In the genomic region with DNA sequence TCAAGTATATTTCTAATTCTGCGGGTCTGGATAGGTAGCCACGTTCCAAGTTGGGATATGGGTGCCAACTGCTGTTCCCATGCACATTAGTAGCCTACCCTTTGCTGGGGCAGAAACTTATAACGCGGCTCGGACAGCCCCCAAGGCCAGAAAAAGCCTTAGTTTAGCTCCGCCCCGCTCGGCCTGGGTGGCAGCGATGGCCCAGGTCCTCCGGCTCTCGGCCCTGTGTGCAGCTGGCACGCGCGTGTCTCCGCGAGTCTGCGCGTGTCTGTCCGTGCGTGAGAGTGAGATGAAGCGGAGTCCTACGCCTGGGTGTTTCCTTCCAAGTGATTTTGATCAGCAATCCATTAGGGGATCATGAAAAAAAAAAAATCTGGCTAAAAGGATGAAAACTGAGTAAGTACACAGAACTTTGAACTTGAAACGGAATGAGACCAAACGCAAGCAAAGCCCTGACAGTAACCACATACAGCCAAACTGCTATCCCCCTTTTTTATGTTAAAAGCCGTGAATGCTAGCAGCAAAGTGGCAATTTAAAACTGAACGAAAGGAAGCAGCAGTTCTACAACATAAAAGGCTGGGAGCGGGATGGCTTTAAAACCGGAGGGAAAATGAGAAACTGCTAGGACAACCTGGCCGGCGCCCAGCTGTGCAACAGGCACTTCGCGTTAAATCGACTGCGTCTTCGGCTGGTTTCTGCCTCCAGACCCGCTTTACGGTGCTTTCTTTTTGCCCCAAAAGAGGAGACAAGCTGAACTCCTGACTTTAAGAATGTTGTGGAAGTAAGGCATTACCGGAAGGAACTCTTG, we compare ENCODE assay signal across 7 mouse cellular contexts. TPM values are rescaled to one million over a fixed set of nuclear protein-coding genes. Genes with fewer than 3 reads are reported as not detected.
DNase-seq lines count a peak whose midpoint lies in the region; ATAC-seq and TF ChIP-seq lines count a peak whose summit lies in the region.

Gene Cped1 (plus strand): TSS at position 185 of the 809 bp plus-strand sequence.

- H3K9ac ChIP-seq in hindbrain, embryonic 15.5 days, result peak within 1 kb of the TSS; percentile 25; the same call in 1 of the 2 replicates
- peak within 1 kb of the TSS; percentile 24; the same call in 1 of the 2 replicates for H3K9ac ChIP-seq in liver, embryonic 12.5 days

- TF ChIP-seq POLR2A in cerebellum, adult 2 months (IDR thresholded peaks at IDR 0.05; ENCODE audit: borderline replicate concordance, insufficient read depth, low read length), result no peak
- peak; percentile 90 for TF ChIP-seq POLR2A in myocyte (IDR thresholded peaks at IDR 0.05; ENCODE audit: insufficient read length, low read depth)

- H3ac ChIP-seq in myocyte (ENCODE audit: control insufficient read depth, insufficient read length), result peak within 1 kb of the TSS; percentile 4

- H3K27ac ChIP-seq in cerebellum, adult 2 months (ENCODE audit: insufficient read depth, low read length), result no peak within 1 kb of the TSS
- no peak within 1 kb of the TSS for H3K27ac ChIP-seq in hindbrain, embryonic 15.5 days (replicated peaks)
- H3K27ac ChIP-seq in liver, embryonic 12.5 days, result peak within 1 kb of the TSS; percentile 38; the same call in 1 of the 2 replicates

- no peaks in the 10 kb centered on the region for H3K36me3 ChIP-seq in hindbrain, embryonic 15.5 days
- no peaks in the 10 kb centered on the region for H3K36me3 ChIP-seq in liver, embryonic 12.5 days
- no peaks in the 10 kb centered on the region for H3K36me3 ChIP-seq in myocyte (ENCODE audit: control insufficient read depth, insufficient read depth)

- no peaks in the 10 kb centered on the region for H3K4me1 ChIP-seq in cerebellum, adult 2 months (ENCODE audit: control insufficient read depth, insufficient read depth, low read length)
- peaks cover 16% of the 10 kb centered on the region for H3K4me1 ChIP-seq in hindbrain, embryonic 15.5 days (replicated peaks)
- no peaks in the 10 kb centered on the region for H3K4me1 ChIP-seq in liver, embryonic 12.5 days

- peak within 1 kb of the TSS; percentile 81 for H3K4me2 ChIP-seq in hindbrain, embryonic 15.5 days
- H3K4me2 ChIP-seq in liver, embryonic 12.5 days, result peak within 1 kb of the TSS; percentile 66
- H3K4me2 ChIP-seq in myocyte (ENCODE audit: low read depth), result peak within 1 kb of the TSS; percentile 94

- H3K27me3 ChIP-seq in cerebellum, adult 2 months (ENCODE audit: control insufficient read depth, insufficient read depth, low read length), result no peaks in the 10 kb centered on the region; the same call in 1 of the 2 replicates
- peaks cover 12% of the 10 kb centered on the region for H3K27me3 ChIP-seq in hindbrain, embryonic 15.5 days
- peaks cover 25% of the 10 kb centered on the region for H3K27me3 ChIP-seq in liver, embryonic 12.5 days (replicated peaks)
- H3K27me3 ChIP-seq in myocyte (ENCODE audit: control insufficient read depth, insufficient read depth, insufficient read length), result no peaks in the 10 kb centered on the region

- H3K79me2 ChIP-seq in myocyte (ENCODE audit: control insufficient read depth, insufficient read depth), result no peaks in the 10 kb centered on the region

- TF ChIP-seq CTCF in cerebellum, adult 2 months (IDR thresholded peaks at IDR 0.05; ENCODE audit: borderline replicate concordance, insufficient read depth, low read depth, low read length), result no peak

- ATAC-seq in activated CD4-positive, CD25-positive, alpha-beta regulatory T cell, adult 4 months, result peak; percentile 36
- ATAC-seq in hindbrain, embryonic 15.5 days (ENCODE audit: low FRiP score, low read depth), result peak; percentile 54
- ATAC-seq in liver, embryonic 12.5 days, result peak; percentile 60

- peak within 1 kb of the TSS; percentile 49 for H3K4me3 ChIP-seq in cerebellum, adult 2 months (replicated peaks; ENCODE audit: insufficient read depth, low read depth, low read length)
- peak within 1 kb of the TSS; percentile 43 for H3K4me3 ChIP-seq in hindbrain, embryonic 15.5 days
- H3K4me3 ChIP-seq in liver, embryonic 12.5 days, result peak within 1 kb of the TSS; percentile 47
- H3K4me3 ChIP-seq in myocyte, result peak within 1 kb of the TSS; percentile 43

- no peaks in the 10 kb centered on the region for H3K9me3 ChIP-seq in hindbrain, embryonic 15.5 days
- H3K9me3 ChIP-seq in liver, embryonic 12.5 days (replicated peaks), result no peaks in the 10 kb centered on the region

- DNase-seq in cerebellum, adult 2 months, result peak; percentile 28 to 34
- DNase-seq in gastrocnemius, adult 8-10 months (ENCODE audit: low spot score in 2 of 2), result peak; percentile 59 to 75
- DNase-seq in urinary bladder, adult 2 months (ENCODE audit: low spot score), result peak; percentile 33

- WGBS in cerebellum, adult 2 months, result under 1% methylated on average over 38 of the region's 38 CpGs
- under 1% methylated on average over 38 of the region's 38 CpGs for WGBS in hindbrain, embryonic 15.5 days
- WGBS in liver, embryonic 12.5 days (ENCODE audit: insufficient replicate concordance), result 1% methylated on average over 38 of the region's 38 CpGs

TF ChIP-seq in myocyte, 11 proteins besides CTCF, POLR2A, EP300 and RAD21:
- TF ChIP-seq POLR2AphosphoS2 (IDR thresholded peaks at IDR 0.05; ENCODE audit: insufficient read length, low read depth) (peak; percentile 71), MYOD1 (IDR thresholded peaks at IDR 0.05; ENCODE audit: control insufficient read depth in 1 of 3, insufficient read length in 2 of 3, low read depth in 2 of 3) (peak in 2 of 3 experiments; percentile 70 to 73), SRF (IDR thresholded peaks at IDR 0.05; ENCODE audit: control insufficient read depth, insufficient read length, low read depth) (no peak), MYOG (IDR thresholded peaks at IDR 0.05; ENCODE audit: control insufficient read depth in 1 of 3, insufficient read depth in 1 of 3, insufficient read length in 2 of 3, low read depth in 2 of 3) (peak in 2 of 3 experiments; percentile 50 to 69)

RNA-seq across cellular contexts. Expression of gene Cped1, which starts in this region (rescaled TPM):
- under 1 TPM in 1 of 2 experiments, not detected in 1; 0.29 TPM for polyA plus RNA-seq in activated CD4-positive, CD25-positive, alpha-beta regulatory T cell, adult 4 months (2017; shearing (Covaris generic))
- polyA plus RNA-seq in cerebellum, adult 2 months (2012; rRNA removed), result 1.1 and 1.3 TPM in 2 replicates
- total RNA-seq in gastrocnemius, adult 8-10 months (2022), result 10 to 100 TPM; 22.4 to 26.6 (median 22.9) TPM
- polyA plus RNA-seq in hindbrain, embryonic 15.5 days (2015; fragmentation: Nextera tagmentation; extraction: Ambion mirVana), result 3.7 and 4.6 TPM in 2 replicates
- polyA plus RNA-seq in liver, embryonic 12.5 days (2016; fragmentation: Nextera tagmentation; extraction: Ambion mirVana), result 3.6 and 4.1 TPM in 2 replicates
- 0.79 TPM for polyA plus RNA-seq in myocyte (2012; fragmentation: generic; extraction: Trizol)
- polyA plus RNA-seq in urinary bladder, adult 2 months (2012; rRNA removed), result 28.5 and 33.2 TPM in 2 replicates

Comparison
In these comparisons a context has a peak if more than half of its experiments do, and no peak if none do; other contexts are left out.
1. Peak in ATAC-seq in activated CD4-positive, CD25-positive, alpha-beta regulatory T cell, adult 4 months; RNA of the gene not detected or under 1 TPM.